In the genomic region with DNA sequence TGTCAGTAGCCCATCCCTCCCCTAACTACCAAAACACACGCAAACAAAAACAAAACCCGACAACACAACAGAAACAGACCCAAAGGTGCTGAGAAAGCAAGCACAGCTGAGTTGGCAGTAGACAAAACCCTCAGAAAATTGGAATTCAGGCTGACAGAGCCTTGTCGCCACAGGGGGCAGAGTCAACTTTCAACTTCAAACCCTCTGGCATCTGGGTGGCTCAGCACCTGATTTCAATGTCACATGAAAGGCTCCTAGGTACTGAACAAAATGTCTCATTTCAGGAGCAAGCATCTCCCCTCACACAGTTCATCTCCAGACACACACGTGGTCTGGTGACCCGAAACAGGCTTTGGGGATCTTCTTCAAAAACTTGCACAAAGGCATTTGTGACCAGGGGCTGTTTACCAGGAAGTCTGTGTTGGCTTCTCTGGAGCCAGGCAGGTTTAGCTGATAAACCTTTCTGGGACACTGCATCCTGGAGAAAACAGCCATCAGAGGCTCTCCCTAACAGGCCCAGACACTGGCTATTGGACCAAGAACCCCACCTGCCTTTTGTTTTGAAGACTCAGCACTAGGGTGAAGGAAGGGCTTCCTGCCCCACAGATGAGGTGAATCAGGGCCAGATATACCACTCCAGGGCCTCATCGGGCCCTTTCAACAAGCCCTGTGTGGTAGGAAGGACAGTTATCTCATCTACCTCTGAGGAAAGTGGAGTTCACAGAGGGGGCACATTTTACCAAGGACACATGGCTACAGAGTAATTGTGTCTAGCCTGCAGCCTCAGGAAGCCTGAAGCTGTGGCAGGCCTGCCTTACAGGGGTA, we compare ENCODE assay signal across 7 mouse cellular contexts.
A peak's percentile ranks its signal among the peaks of the same experiment; 100 is the strongest.
DNase-seq lines count a peak whose midpoint lies in the region; ATAC-seq lines count a peak whose summit lies in the region.

No protein-coding gene starts in this region.

- no peak overlapping the region for H3K4me2 ChIP-seq in lung, embryonic 16.5 days (ENCODE audit: low read depth, low read length)
- H3K4me2 ChIP-seq in embryonic facial prominence, embryonic 12.5 days (replicated peaks): no peak overlapping the region

- peaks cover 38% of the 10 kb centered on the region for H3K4me1 ChIP-seq in lung, embryonic 16.5 days (replicated peaks; ENCODE audit: control insufficient read depth, insufficient read depth, low read length)
- peaks cover 88% of the 10 kb centered on the region for H3K4me1 ChIP-seq in embryonic facial prominence, embryonic 12.5 days
- peaks cover 96% of the 10 kb centered on the region for H3K4me1 ChIP-seq in limb, embryonic 10.5 days

- H3K4me3 ChIP-seq in lung, embryonic 16.5 days (ENCODE audit: low read length): no peak overlapping the region
- H3K4me3 ChIP-seq in embryonic facial prominence, embryonic 12.5 days: no peak overlapping the region
- no peak overlapping the region for H3K4me3 ChIP-seq in limb, embryonic 10.5 days

- H3K9ac ChIP-seq in lung, embryonic 16.5 days (ENCODE audit: low read length): 0 out of 2 replicates have a peak overlapping the region, but pooled peaks have one; percentile 25
- no peak overlapping the region for H3K9ac ChIP-seq in embryonic facial prominence, embryonic 12.5 days

- no peaks in the 10 kb centered on the region for H3K36me3 ChIP-seq in lung, embryonic 16.5 days (ENCODE audit: control insufficient read depth, insufficient read depth, low read length)
- H3K36me3 ChIP-seq in embryonic facial prominence, embryonic 12.5 days: no peaks in the 10 kb centered on the region
- H3K36me3 ChIP-seq in limb, embryonic 10.5 days: no peaks in the 10 kb centered on the region

- H3K27me3 ChIP-seq in lung, embryonic 16.5 days (ENCODE audit: control insufficient read depth, insufficient read depth, low read depth, low read length): no peaks in the 10 kb centered on the region
- H3K27me3 ChIP-seq in embryonic facial prominence, embryonic 12.5 days: no peaks in the 10 kb centered on the region
- no peaks in the 10 kb centered on the region for H3K27me3 ChIP-seq in limb, embryonic 10.5 days (ENCODE audit: low read depth, poor library complexity, severe bottlenecking)

- 56% methylated on average over 6 of the region's 6 CpGs for WGBS in lung, embryonic 16.5 days
- WGBS in embryonic facial prominence, embryonic 12.5 days: 49% methylated on average over 6 of the region's 6 CpGs
- WGBS in limb, embryonic 10.5 days: 66% methylated on average over 6 of the region's 6 CpGs

- no peak overlapping the region for H3K27ac ChIP-seq in lung, embryonic 16.5 days (ENCODE audit: low read length)
- H3K27ac ChIP-seq in embryonic facial prominence, embryonic 12.5 days: peak overlapping the region; percentile 47
- peak overlapping the region; percentile 71 for H3K27ac ChIP-seq in limb, embryonic 10.5 days

- ATAC-seq in lung, embryonic 16.5 days (ENCODE audit: low read depth): no peak
- ATAC-seq in embryonic facial prominence, embryonic 12.5 days (ENCODE audit: insufficient number of reproducible peaks, insufficient read depth, low FRiP score, low TSS enrichment): no peak

- H3K9me3 ChIP-seq in lung, embryonic 16.5 days (ENCODE audit: control insufficient read depth, low read length): no peaks in the 10 kb centered on the region
- H3K9me3 ChIP-seq in embryonic facial prominence, embryonic 12.5 days: no peaks in the 10 kb centered on the region
- H3K9me3 ChIP-seq in limb, embryonic 10.5 days (replicated peaks): no peaks in the 10 kb centered on the region

- no peak for DNase-seq in lung, postnatal 4 days
- DNase-seq in limb, embryonic 10.5 days (ENCODE audit: low spot score): no peak
- peak; percentile 61 for DNase-seq in thymus, postnatal 14 days
- DNase-seq in urinary bladder, adult 18-20 months (ENCODE audit: low spot score in 2 of 2): no peak
- DNase-seq in adrenal gland, adult 8-10 months: no peak
